Mouse (Mus musculus) thymus, adult 2 months (tissue): Measurements from ENCODE around the gene Rnd1. TPM values are rescaled to one million over a fixed set of nuclear protein-coding genes. Genes with fewer than 3 reads are reported as not detected.

Source experiments
- DNase-seq: peaks from one replicate; pipeline ENCODE4 v3.0.0; 2021
- H3K27ac ChIP-seq: fragments of 200-500 bp; 2 replicates; pipeline ENCODE4 v1.5.1; 2012; ENCODE audit warnings: low read length, control low read depth; ENCODE audit not compliant: control insufficient read depth, insufficient read depth
- H3K27me3 ChIP-seq: fragments of 200-500 bp; 2 replicates; pipeline ENCODE4 v1.6.1; 2012; ENCODE audit warnings: mild to moderate bottlenecking, low read length, moderate library complexity, mixed read lengths; ENCODE audit not compliant: control insufficient read depth, insufficient read depth
- H3K36me3 ChIP-seq: fragments of 200-500 bp; 2 replicates; pipeline ENCODE4 v1.6.1; 2012; ENCODE audit warnings: mild to moderate bottlenecking, low read length, moderate library complexity; ENCODE audit not compliant: control insufficient read depth, insufficient read depth
- H3K4me1 ChIP-seq: fragments of 200-500 bp; replicated peaks from 2 replicates; pipeline ENCODE4 v1.6.1; 2012; ENCODE audit warnings: low read length; ENCODE audit not compliant: control insufficient read depth, insufficient read depth
- H3K4me3 ChIP-seq: fragments of 200-500 bp; 2 replicates; pipeline ENCODE4 v1.5.1; 2012; ENCODE audit warnings: mild to moderate bottlenecking, low read length, control low read depth, moderate library complexity; ENCODE audit not compliant: control insufficient read depth, insufficient read depth
- CTCF ChIP-seq: fragments of 200-500 bp; IDR thresholded peaks from 2 replicates; pipeline ENCODE4 v1.5.1; 2012; ENCODE audit warnings: mild to moderate bottlenecking, control low read depth, low read length, moderate library complexity, borderline replicate concordance; ENCODE audit not compliant: control insufficient read depth, poor library complexity, insufficient read depth; ENCODE audit errors: extremely low read depth
- POLR2A ChIP-seq: fragments of 200-500 bp; IDR thresholded peaks from 2 replicates; pipeline ENCODE4 v1.6.1; 2012; ENCODE audit warnings: mild to moderate bottlenecking, low read length, control low read depth, moderate library complexity; ENCODE audit not compliant: control insufficient read depth, poor library complexity, insufficient read depth; ENCODE audit errors: extremely low read depth
- WGBS: fragments of 180-500 bp; shearing (Covaris S2); methylation state at CpG from one replicate; pipeline ENCODE4 v1.1.7; 2018; 5-methylcytosine and 5-hydroxymethylcytosine counted together
- polyA plus RNA-seq: library from polyadenylated mRNA; depleted of rRNA; stranded (reverse); fragments of >200 nt; gene quantifications from 2 replicates; pipeline ENCODE4 v1.2.3, GENCODE M21; 2012

Rnd1 gene
- polyA plus RNA-seq, 1 experiment = 2.6 TPM

DNA sequence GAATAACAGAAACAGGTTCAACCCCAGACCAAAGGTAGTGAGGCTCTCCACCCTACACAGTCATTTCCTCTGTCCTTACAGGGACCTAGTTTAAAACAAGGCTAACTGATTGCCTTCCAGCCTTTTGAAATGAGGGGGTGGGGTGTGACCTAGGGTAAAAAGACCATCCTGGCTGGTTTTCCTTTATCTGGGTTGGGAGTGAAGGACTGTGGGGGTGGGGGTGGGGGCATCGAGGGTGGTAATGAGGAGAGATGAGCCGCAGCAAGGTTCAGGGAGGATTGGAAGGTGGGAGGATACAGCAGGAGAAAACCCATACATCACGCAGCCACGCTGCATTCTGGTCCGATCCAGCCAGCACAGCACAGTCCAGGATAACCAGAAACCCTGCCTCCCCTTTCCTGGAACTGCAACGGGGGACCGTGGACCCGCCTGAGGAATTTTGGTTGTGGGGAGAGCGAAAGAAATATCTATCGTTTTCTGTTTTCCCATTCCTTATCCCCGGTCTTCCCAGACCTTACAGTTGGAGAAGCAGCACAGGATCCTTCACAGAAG is 2.2 kb downstream of the Rnd1 start:
- Histone ChIP-seq H3K27ac (no peak overlapping the region), H3K4me1 (peaks cover 14% of the 10 kb centered on the region), H3K4me3 (no peak overlapping the region), H3K36me3 (no peaks in the 10 kb centered on the region), H3K27me3 (peaks cover 9% of the 10 kb centered on the region; the same call in 1 of the 2 replicates)
- 36% methylated on average over 11 of the region's 11 CpGs for WGBS
- TF ChIP-seq CTCF = no peak
- TF ChIP-seq POLR2A = no peak
- no peak for DNase-seq

DNA sequence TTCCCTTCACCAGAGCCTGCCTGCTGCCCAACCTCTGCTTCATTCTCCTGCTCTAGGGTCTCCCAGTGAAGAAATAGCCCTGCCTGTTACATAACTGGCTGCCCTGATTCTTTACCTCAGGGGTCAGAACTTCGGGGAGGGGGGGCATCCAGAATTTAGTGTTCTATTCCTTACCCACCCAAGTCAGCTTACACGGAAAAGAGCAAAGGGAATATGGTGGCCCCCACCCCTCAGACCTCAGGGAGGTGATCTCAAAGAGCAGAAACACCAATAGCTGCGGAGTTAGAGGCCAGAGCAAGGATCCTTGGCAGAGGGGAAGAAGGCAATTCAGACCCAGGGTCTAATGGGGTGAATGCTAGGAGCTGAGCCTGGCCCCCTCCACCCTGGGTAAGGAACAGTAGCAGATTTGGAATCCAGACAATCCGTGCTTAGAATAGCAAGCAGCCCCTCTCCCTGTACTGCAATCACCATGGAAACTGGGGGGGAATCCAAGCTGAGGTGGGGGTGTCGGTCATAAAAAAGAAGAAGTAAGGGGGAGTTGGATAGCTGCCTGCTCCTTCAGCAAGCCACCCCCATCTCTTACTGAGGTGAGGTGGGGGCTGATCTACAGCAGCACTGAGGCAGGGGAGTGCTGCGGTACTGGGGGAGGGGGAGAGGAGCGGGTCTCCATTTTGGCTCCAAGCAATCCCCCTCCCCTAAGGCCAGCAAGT is 2.8 kb downstream of the Rnd1 start:
- 39% methylated on average over 7 of the region's 7 CpGs for WGBS
- Histone ChIP-seq H3K27ac (no peak overlapping the region), H3K4me3 (no peak overlapping the region), H3K36me3 (no peaks in the 10 kb centered on the region), H3K4me1 (peaks cover 14% of the 10 kb centered on the region), H3K27me3 (peaks cover 9% of the 10 kb centered on the region; the same call in 1 of the 2 replicates)
- DNase-seq = no peak
- TF ChIP-seq POLR2A = no peak
- TF ChIP-seq CTCF = no peak

DNA sequence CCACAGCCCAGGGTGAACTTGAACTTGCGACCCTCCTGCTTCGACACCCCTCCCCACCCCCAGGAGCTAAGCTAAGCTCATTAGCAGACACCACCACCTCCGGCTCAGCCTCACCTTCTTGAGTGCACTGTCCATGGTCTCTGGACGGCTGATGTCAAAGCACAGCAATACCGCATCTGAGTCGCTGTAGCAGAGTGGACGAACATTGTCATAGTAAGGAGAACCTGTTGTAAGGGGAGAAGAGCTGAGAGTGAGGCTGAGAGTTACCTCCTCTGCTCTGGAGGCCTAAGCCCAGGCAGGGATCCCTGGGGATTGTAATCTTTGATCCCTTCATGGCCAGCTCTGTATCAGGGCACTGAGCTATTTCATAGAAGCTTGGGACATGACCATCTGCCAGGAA is 3.5 kb downstream of the Rnd1 start:
- no peak overlapping the region for H3K4me3 ChIP-seq
- TF ChIP-seq CTCF = no peak
- TF ChIP-seq POLR2A = no peak
- 95% methylated on average over 7 of the region's 7 CpGs for WGBS
- H3K4me1 ChIP-seq = peaks cover 14% of the 10 kb centered on the region
- H3K27ac ChIP-seq = no peak overlapping the region
- H3K36me3 ChIP-seq = no peaks in the 10 kb centered on the region
- DNase-seq = no peak
- peaks cover 9% of the 10 kb centered on the region; the same call in 1 of the 2 replicates for H3K27me3 ChIP-seq

DNA sequence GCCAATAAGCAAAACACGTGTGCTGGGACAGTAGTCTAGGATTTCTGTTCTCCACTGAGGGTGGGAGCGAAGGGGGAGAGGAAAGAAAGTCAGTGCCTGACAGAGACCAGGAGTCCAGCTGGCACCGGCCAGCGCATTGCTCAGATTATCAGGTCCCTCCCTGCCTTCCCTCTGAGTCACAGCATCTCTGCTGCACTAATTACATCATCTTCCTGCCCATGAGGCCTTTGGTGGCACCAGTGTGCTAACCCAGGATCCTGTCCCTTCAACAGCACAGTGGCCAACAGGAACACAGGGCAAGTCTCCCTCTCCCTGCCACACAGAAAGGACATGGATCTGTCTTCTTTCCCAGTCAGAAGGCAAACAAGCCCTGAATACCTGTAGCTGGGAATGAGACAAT is 4.7 kb downstream of the Rnd1 start:
- WGBS = 90% methylated on average over 4 of the region's 4 CpGs
- Histone ChIP-seq H3K4me1 (peaks cover 14% of the 10 kb centered on the region), H3K4me3 (no peak overlapping the region), H3K27me3 (peaks cover 9% of the 10 kb centered on the region; the same call in 1 of the 2 replicates), H3K36me3 (no peaks in the 10 kb centered on the region), H3K27ac (no peak overlapping the region)
- no peak for DNase-seq
- TF ChIP-seq POLR2A (no peak), CTCF (no peak)

DNA sequence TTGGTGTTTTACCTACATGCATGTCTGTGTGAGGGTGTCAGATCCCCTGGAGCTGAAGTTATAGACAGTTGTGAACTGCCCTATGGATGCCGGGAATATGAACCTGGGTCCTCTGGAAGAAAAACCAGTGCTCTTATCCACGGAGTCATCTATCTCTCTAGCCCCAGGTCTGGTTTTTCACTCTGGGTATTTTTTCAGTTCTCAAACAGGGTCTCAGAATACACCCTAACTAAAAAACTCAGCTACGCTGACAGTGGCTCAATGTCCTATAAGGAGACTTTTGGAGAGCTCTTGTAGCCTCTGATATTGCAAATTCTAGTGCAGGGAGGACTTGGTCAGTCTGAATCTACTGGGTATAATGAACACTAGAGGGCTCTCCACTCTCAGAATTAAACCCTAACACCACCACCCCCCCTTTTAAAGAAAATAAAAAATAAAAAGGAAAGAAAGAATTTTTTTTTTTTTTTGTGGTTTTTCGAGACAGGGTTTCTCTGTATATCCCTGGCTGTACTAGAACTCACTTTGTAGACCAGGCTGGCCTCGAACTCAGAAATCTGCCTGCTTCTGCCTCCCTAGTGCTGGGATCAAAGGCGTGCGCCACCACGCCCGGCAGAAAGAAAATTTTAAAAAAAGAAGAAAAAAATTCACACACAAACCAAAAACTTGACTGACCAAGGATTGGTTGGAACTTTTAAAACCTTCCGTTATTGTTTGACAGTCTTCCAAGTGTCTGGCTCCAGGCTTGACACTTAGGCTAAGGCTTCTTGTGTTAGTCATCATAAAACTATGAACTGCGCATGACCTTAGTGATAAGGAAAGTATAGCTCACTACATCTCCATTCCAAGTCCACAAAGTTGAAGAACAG is 13.0 kb downstream of the Rnd1 start:
- TF ChIP-seq CTCF (no peak), POLR2A (no peak)
- H3K36me3 ChIP-seq = no peaks in the 10 kb centered on the region
- WGBS = 63% methylated on average over 11 of the region's 11 CpGs

More for the DNA sequence above, 13.0 kb downstream of the Rnd1 start:
- Histone ChIP-seq H3K4me3 (no peak overlapping the region), H3K4me1 (peaks cover 6% of the 10 kb centered on the region; the same call in 1 of the 2 replicates), H3K27ac (no peak overlapping the region), H3K27me3 (no peaks in the 10 kb centered on the region)
- DNase-seq = no peak
